ENCODE assay signal across 7 mouse cellular contexts in genomic region chr6:118592662-118593376, GRCm38 (mm10). TPM values are rescaled to one million over a fixed set of nuclear protein-coding genes. Genes with fewer than 3 reads are reported as not detected.
A peak's percentile ranks its signal among the peaks of the same experiment; 100 is the strongest.
DNase-seq lines count a peak whose midpoint lies in the region; ATAC-seq and TF ChIP-seq lines count a peak whose summit lies in the region.

No protein-coding gene starts in this region.

- no peak for ATAC-seq in lung, postnatal 0 days
- ATAC-seq in forebrain, embryonic 12.5 days (ENCODE audit: low FRiP score): peak; percentile 33; the same call in 1 of the 2 replicates
- ATAC-seq in limb, embryonic 15.5 days (ENCODE audit: insufficient number of reproducible peaks, low FRiP score, low TSS enrichment, low read depth): no peak
- no peak for ATAC-seq in stomach, embryonic 16.5 days (ENCODE audit: insufficient read depth, low FRiP score)

- TF ChIP-seq CTCF in lung, postnatal 0 days (IDR thresholded peaks at IDR 0.05): no peak

- H3K4me1 ChIP-seq in lung, postnatal 0 days (ENCODE audit: insufficient read depth, low read depth, low read length): 0 out of 2 replicates have a peak, but pooled peaks cover 4% of the 10 kb centered on the region
- H3K4me1 ChIP-seq in forebrain, embryonic 12.5 days: peaks cover 19% of the 10 kb centered on the region
- H3K4me1 ChIP-seq in limb, embryonic 15.5 days: peaks cover 12% of the 10 kb centered on the region
- H3K4me1 ChIP-seq in stomach, embryonic 16.5 days (ENCODE audit: control insufficient read depth, insufficient read depth, low read length): peaks cover 11% of the 10 kb centered on the region; the same call in 1 of the 2 replicates

- TF ChIP-seq EP300 in lung, postnatal 0 days (IDR thresholded peaks at IDR 0.05): no peak

- peak overlapping the region; percentile 35 for H3K4me3 ChIP-seq in lung, postnatal 0 days (ENCODE audit: low read depth, low read length)
- H3K4me3 ChIP-seq in forebrain, embryonic 12.5 days (replicated peaks): peak overlapping the region; percentile 48
- peak overlapping the region; percentile 29 for H3K4me3 ChIP-seq in limb, embryonic 15.5 days
- peak overlapping the region; percentile 48 for H3K4me3 ChIP-seq in stomach, embryonic 16.5 days (replicated peaks; ENCODE audit: low read length)

- H3K9me3 ChIP-seq in lung, postnatal 0 days (ENCODE audit: low read length): no peaks in the 10 kb centered on the region
- no peaks in the 10 kb centered on the region for H3K9me3 ChIP-seq in forebrain, embryonic 12.5 days
- no peaks in the 10 kb centered on the region for H3K9me3 ChIP-seq in limb, embryonic 15.5 days
- no peaks in the 10 kb centered on the region for H3K9me3 ChIP-seq in stomach, embryonic 16.5 days (replicated peaks; ENCODE audit: control insufficient read depth, low read length)

- WGBS in lung, postnatal 0 days: 47% methylated on average over 21 of the region's 21 CpGs
- WGBS in forebrain, embryonic 12.5 days: 17% methylated on average over 21 of the region's 21 CpGs
- 46% methylated on average over 21 of the region's 21 CpGs for WGBS in limb, embryonic 15.5 days
- WGBS in stomach, embryonic 16.5 days: 28% methylated on average over 21 of the region's 21 CpGs

- H3K9ac ChIP-seq in lung, postnatal 0 days (replicated peaks; ENCODE audit: low read depth): no peak overlapping the region
- H3K9ac ChIP-seq in forebrain, embryonic 12.5 days: peak overlapping the region; percentile 45
- H3K9ac ChIP-seq in limb, embryonic 15.5 days: no peak overlapping the region
- H3K9ac ChIP-seq in stomach, embryonic 16.5 days (ENCODE audit: low read length): peak overlapping the region; percentile 63

- peak overlapping the region; percentile 64 for H3K4me2 ChIP-seq in lung, postnatal 0 days (replicated peaks; ENCODE audit: low read depth, low read length)
- H3K4me2 ChIP-seq in forebrain, embryonic 12.5 days: peak overlapping the region; percentile 81
- H3K4me2 ChIP-seq in limb, embryonic 15.5 days: peak overlapping the region; percentile 56
- H3K4me2 ChIP-seq in stomach, embryonic 16.5 days (ENCODE audit: low read depth, low read length): peak overlapping the region; percentile 76

- no peaks in the 10 kb centered on the region for H3K36me3 ChIP-seq in lung, postnatal 0 days (ENCODE audit: insufficient read depth, low read length)
- no peaks in the 10 kb centered on the region for H3K36me3 ChIP-seq in forebrain, embryonic 12.5 days (replicated peaks)
- H3K36me3 ChIP-seq in limb, embryonic 15.5 days: peaks cover 22% of the 10 kb centered on the region
- H3K36me3 ChIP-seq in stomach, embryonic 16.5 days (ENCODE audit: control insufficient read depth, insufficient read depth, low read length): no peaks in the 10 kb centered on the region

- no peak for DNase-seq in lung, postnatal 0 days (ENCODE audit: low spot score)
- no peak for DNase-seq in lung, postnatal 10 days
- no peak for DNase-seq in cerebellum, postnatal 10 days
- DNase-seq in yolk sac, embryonic 10.5 days (ENCODE audit: low spot score): no peak

- no peaks in the 10 kb centered on the region for H3K27me3 ChIP-seq in lung, postnatal 0 days (replicated peaks; ENCODE audit: insufficient read depth, low read length)
- peaks cover 38% of the 10 kb centered on the region for H3K27me3 ChIP-seq in forebrain, embryonic 12.5 days
- peaks cover 11% of the 10 kb centered on the region; the same call in 1 of the 2 replicates for H3K27me3 ChIP-seq in limb, embryonic 15.5 days
- H3K27me3 ChIP-seq in stomach, embryonic 16.5 days (ENCODE audit: control insufficient read depth, insufficient read depth, low read length): no peaks in the 10 kb centered on the region

- no peak overlapping the region for H3K27ac ChIP-seq in lung, postnatal 0 days (ENCODE audit: low read length)
- no peak overlapping the region for H3K27ac ChIP-seq in forebrain, embryonic 12.5 days
- H3K27ac ChIP-seq in limb, embryonic 15.5 days: no peak overlapping the region
- H3K27ac ChIP-seq in stomach, embryonic 16.5 days (ENCODE audit: low read length): no peak overlapping the region

RNA-seq across cellular contexts. Expression of gene Ankrd26, which starts 30.8 kb away (rescaled TPM):
- 4.4 and 7.0 TPM in 2 replicates for polyA plus RNA-seq in lung, postnatal 0 days (2015; fragmentation: Nextera tagmentation; extraction: Ambion mirVana)
- 25.8 and 26.3 TPM in 2 replicates for polyA plus RNA-seq in forebrain, embryonic 12.5 days (2016; fragmentation: Nextera tagmentation; extraction: Ambion mirVana)
- polyA plus RNA-seq in limb, embryonic 15.5 days (2015; fragmentation: Nextera tagmentation; extraction: Ambion mirVana): 12.0 and 12.6 TPM in 2 replicates
- 10.4 and 10.8 TPM in 2 replicates for polyA plus RNA-seq in stomach, embryonic 16.5 days (2015; fragmentation: Nextera tagmentation; extraction: Ambion mirVana)

Comparison
In these comparisons a context has a peak if more than half of its experiments do, and no peak if none do; other contexts are left out.
1. H3K9ac ChIP-seq: peak in forebrain, embryonic 12.5 days (single experiment) and stomach, embryonic 16.5 days (single experiment); none in lung, postnatal 0 days (single experiment) and limb, embryonic 15.5 days (single experiment).
2. Peak in every context shown above with its lines, with median percentiles within 50 percentile points of each other: H3K4me2 ChIP-seq and H3K4me3 ChIP-seq.